Mouse (Mus musculus) heart, postnatal 0 days (tissue): Measurements from ENCODE around the gene Mef2a.

ENCODE experiments used
- CTCF ChIP-seq: IDR thresholded peaks from 2 replicates; pipeline ENCODE4 v1.5.1; 2016; ENCODE audit warnings: antibody characterized with exemption, control low read depth, low read depth
- EP300 ChIP-seq: IDR thresholded peaks from 2 replicates; pipeline ENCODE4 v1.6.1; 2016; ENCODE audit warnings: antibody characterized with exemption, low read depth

GRCm38 (mm10) chr7:67227538-67227937, 145.1 kb downstream of the Mef2a start:
- TF ChIP-seq CTCF, result no peak
- no peak for TF ChIP-seq EP300
